Mouse (Mus musculus) hindbrain, embryonic 14.5 days (tissue): ENCODE data around the gene Arl5b. TPM values are rescaled to one million over a fixed set of nuclear protein-coding genes. Genes with fewer than 3 reads are reported as not detected.
A peak's percentile ranks its signal among the peaks of the same experiment; 100 is the strongest.

Experiments used
- ATAC-seq: fragments of 200-750 bp; cut with Nextera tagmentation; 2 replicates; pipeline ENCODE4 v1.8.0; 2017; ENCODE audit warnings: moderate number of reproducible peaks, mild to moderate bottlenecking, moderate TSS enrichment, moderate library complexity; ENCODE audit not compliant: low FRiP score
- DNase-seq: peaks from one replicate; pipeline ENCODE4 v3.0.0-alpha.2; 2015; ENCODE audit warnings: low spot score
- H3K27ac ChIP-seq: fragments of 300-500 bp; sonication (generic); 2 replicates; pipeline ENCODE4 v1.5.1; 2014; ENCODE audit warnings: mild to moderate bottlenecking, moderate library complexity
- H3K27me3 ChIP-seq: fragments of 300-500 bp; sonication (generic); 2 replicates; pipeline ENCODE4 v1.6.1; 2014; ENCODE audit warnings: mild to moderate bottlenecking, low read length, mixed read lengths; ENCODE audit not compliant: control insufficient read depth, insufficient read depth
- H3K36me3 ChIP-seq: fragments of 300-500 bp; sonication (generic); replicated peaks from 2 replicates; pipeline ENCODE4 v1.6.1; 2014; ENCODE audit not compliant: control insufficient read depth, insufficient read depth
- H3K4me1 ChIP-seq: fragments of 300-500 bp; sonication (generic); replicated peaks from 2 replicates; pipeline ENCODE4 v1.6.1; 2014; ENCODE audit warnings: antibody characterized with exemption, low read length, mixed read lengths; ENCODE audit not compliant: control insufficient read depth, insufficient read depth
- H3K4me2 ChIP-seq: fragments of 300-500 bp; sonication (generic); replicated peaks from 2 replicates; pipeline ENCODE4 v1.6.1; 2014; ENCODE audit warnings: mild to moderate bottlenecking, moderate library complexity
- H3K4me3 ChIP-seq: fragments of 300-500 bp; sonication (generic); replicated peaks from 2 replicates; pipeline ENCODE4 v1.5.1; 2014; ENCODE audit warnings: mild to moderate bottlenecking, low read length
- H3K9ac ChIP-seq: fragments of 300-500 bp; sonication (generic); 2 replicates; pipeline ENCODE4 v1.6.1; 2014
- H3K9me3 ChIP-seq: fragments of 300-500 bp; sonication (generic); 2 replicates; pipeline ENCODE4 v1.6.1; 2016; ENCODE audit warnings: low read length; ENCODE audit not compliant: control insufficient read depth
- WGBS: fragments of 180-500 bp; shearing (Covaris S2); extraction: QIAGEN DNeasy Blood & Tissue Kit; methylation state at CpG from one replicate; pipeline ENCODE4 v1.1.7; 2014; 5-methylcytosine and 5-hydroxymethylcytosine counted together
- polyA plus RNA-seq: library from polyadenylated mRNA; unstranded; fragments of >200 nt; fragmentation: Nextera tagmentation; extraction: Ambion mirVana; gene quantifications from 2 replicates; pipeline ENCODE4 v1.2.1, GENCODE M21; 2014

Arl5b gene
- polyA plus RNA-seq = 35.5 and 37.0 TPM in 2 replicates

DNA sequence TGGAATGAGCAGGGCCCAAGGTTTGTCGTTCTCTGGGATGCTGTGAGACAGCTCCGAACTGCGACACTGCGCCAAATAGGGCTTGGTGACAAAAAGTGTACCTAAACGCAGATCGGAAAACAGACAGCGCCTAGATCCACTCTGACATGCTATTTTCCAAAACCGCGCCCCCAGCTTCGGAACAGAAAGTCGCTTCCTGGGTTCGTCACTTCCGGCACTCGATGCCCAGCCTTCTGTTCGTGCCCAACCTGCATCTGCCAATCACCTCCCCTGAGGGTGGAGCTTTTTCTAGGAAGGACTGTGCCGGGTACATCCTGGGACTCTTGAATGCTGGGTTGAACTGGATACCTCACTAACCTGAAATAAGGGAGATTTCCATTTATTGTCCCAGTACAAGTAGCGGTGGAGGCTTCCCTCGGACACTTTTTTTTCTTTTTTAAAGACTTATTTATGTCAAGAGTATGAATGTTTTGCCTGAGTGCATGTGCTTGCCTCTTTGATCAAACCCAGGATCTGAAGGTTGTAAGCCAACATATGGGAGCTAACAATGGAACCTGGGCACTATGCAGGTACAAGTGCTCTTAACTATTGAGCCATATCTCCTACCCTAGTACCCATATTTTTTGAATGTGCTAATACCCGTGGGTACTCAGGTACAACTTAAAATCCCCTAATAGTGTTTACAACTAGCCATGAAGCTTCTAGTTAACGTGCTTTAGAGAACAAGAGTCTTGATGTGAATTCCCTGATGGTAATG lies at the start of gene Arl5b:
Gene Arl5b (plus strand): TSS at position 279 of the 757 bp plus-strand sequence.
- Histone ChIP-seq H3K27ac (peak within 1 kb of the TSS; percentile 77), H3K4me2 (peak within 1 kb of the TSS; percentile 80), H3K4me1 (peaks cover 14% of the 10 kb centered on the region; the same call in 1 of the 2 replicates), H3K36me3 (peaks cover 6% of the 10 kb centered on the region; the same call in 1 of the 2 replicates), H3K9ac (peak within 1 kb of the TSS; percentile 75), H3K4me3 (peak within 1 kb of the TSS; percentile 71), H3K27me3 (no peaks in the 10 kb centered on the region), H3K9me3 (no peaks in the 10 kb centered on the region)
- 9% methylated on average over 20 of the region's 20 CpGs for WGBS
- ATAC-seq = peak; percentile 99
- DNase-seq = peak; percentile 96

DNA sequence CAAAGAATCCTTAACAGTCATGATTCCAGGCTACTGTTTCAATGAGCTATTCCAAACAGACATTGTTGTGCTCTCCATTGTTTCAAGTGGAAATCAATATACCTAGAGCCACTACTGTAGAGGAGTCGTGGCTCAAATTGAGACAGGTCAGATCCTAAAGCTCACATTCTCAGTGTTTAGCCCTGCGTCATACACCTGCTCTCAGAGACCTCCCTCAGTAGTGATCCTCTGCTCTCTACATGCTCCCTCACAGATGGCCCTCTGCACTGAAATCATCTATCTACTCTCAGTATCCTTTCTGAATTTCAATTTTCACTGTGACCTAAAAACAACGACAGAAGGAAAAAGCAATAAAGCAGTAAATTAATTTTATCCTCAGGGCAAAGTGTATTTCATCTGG lies 41.7 kb upstream of the Arl5b start:
- 67% methylated on average over 3 of the region's 3 CpGs for WGBS
- Histone ChIP-seq H3K4me2 (no peak overlapping the region), H3K4me1 (no peaks in the 10 kb centered on the region), H3K36me3 (peaks cover 9% of the 10 kb centered on the region; the same call in 1 of the 2 replicates), H3K9me3 (peaks cover 5% of the 10 kb centered on the region; the same call in 1 of the 2 replicates), H3K27me3 (no peaks in the 10 kb centered on the region), H3K9ac (no peak overlapping the region), H3K4me3 (no peak overlapping the region), H3K27ac (no peak overlapping the region)
- no peak for ATAC-seq
- no peak for DNase-seq

DNA sequence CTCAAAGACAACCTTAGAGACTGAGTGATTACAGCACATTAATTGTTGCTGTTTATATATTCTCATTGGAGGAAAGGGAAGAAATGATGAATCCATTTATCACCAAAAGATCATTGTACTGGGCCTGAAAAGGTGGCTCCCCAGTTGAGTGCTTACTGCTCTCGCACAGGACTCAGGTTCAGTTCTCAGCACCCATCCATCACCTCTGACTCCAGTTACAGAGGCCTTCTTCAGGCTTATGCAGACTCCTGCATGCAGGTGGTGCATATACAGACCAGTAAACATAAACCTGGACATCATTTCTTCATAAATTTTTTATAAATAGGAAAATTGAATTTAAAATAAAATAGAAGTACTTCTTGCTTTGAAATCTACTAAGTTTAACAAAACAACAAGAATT lies 41.1 kb upstream of the Arl5b start:
- ATAC-seq (no peak), DNase-seq (no peak)
- H3K4me1 ChIP-seq = no peaks in the 10 kb centered on the region
- H3K4me2 ChIP-seq = no peak overlapping the region
- no peak overlapping the region for H3K4me3 ChIP-seq
- peaks cover 9% of the 10 kb centered on the region; the same call in 1 of the 2 replicates for H3K36me3 ChIP-seq
- H3K9ac ChIP-seq = no peak overlapping the region
- no peak overlapping the region for H3K27ac ChIP-seq
- 96% methylated on average over 1 of the region's 1 CpGs for WGBS
- no peaks in the 10 kb centered on the region for H3K27me3 ChIP-seq
- H3K9me3 ChIP-seq = peaks cover 5% of the 10 kb centered on the region; the same call in 1 of the 2 replicates

DNA sequence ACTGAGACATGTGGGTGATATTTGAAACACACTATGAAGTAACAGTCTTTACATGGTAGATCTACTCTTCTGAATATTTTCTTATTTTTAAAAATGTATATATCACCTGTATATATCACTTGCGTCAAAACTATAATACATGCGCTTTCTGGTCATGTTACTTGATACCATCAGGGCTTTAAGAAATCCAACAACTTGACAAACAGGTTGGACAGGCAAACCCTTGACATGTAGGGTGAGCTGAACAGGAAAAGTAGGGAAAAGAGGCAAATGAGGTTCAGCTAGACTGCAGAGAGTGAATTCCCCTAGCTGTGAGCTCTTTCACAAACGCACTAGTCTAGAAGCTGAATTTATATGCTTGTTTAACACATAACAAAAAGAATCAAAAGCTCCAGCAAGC lies 22.4 kb upstream of the Arl5b start:
- DNase-seq = no peak
- Histone ChIP-seq H3K4me1 (no peaks in the 10 kb centered on the region), H3K27ac (no peak overlapping the region), H3K9ac (no peak overlapping the region), H3K36me3 (peaks cover 6% of the 10 kb centered on the region), H3K4me2 (no peak overlapping the region), H3K9me3 (no peaks in the 10 kb centered on the region), H3K27me3 (no peaks in the 10 kb centered on the region), H3K4me3 (no peak overlapping the region)
- WGBS = 96% methylated on average over 3 of the region's 3 CpGs
- ATAC-seq = no peak

DNA sequence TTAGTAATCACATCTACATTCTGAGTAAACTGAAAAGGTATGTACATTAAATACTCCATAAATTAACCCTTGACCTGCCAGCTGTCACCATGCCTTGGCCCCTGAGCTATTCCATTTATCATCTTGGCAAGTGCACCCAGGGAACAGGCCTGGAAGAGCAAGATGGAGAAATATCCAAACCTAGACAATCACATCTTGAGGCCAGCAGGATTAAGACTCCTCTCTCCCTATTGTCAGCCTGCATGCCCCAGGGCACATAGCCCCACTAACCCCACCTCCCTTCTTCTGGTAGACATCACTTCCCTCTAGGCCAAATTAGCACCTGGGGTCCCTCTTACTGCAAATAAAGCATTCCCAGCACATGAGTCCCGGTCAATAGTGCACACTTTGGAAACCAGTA lies 21.4 kb upstream of the Arl5b start:
- H3K4me1 ChIP-seq = no peaks in the 10 kb centered on the region
- H3K9me3 ChIP-seq = no peaks in the 10 kb centered on the region
- 70% methylated on average over 1 of the region's 1 CpGs for WGBS
- no peaks in the 10 kb centered on the region for H3K27me3 ChIP-seq
- H3K4me2 ChIP-seq = no peak overlapping the region
- no peak overlapping the region for H3K9ac ChIP-seq
- no peak for DNase-seq
- ATAC-seq = no peak
- no peak overlapping the region for H3K4me3 ChIP-seq
- no peak overlapping the region for H3K27ac ChIP-seq
- H3K36me3 ChIP-seq = peaks cover 11% of the 10 kb centered on the region

DNA sequence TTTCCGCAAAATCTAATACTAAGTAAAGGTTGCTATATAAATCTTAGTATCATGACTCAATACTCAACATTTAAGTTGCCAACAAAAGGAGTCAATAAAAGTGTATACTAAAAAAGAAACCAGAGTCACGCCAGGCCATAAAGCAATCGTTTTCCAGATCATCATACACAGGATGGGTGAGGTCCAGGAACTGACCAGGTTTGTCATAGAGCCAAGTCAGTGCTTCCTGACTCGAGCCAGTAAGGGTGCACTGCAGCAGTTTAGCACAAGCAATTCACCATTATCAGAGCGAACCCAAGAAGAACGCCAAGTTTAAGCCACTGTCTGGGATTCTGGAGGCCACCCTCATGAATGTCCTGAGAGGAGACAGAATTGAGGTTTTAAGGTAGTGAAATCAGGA lies 10.5 kb upstream of the Arl5b start:
- ATAC-seq (no peak), DNase-seq (no peak)
- whole genome bisulfite sequencing = 93% methylated on average over 6 of the region's 6 CpGs
- no peaks in the 10 kb centered on the region for H3K4me1 ChIP-seq
- H3K36me3 ChIP-seq = peaks cover 23% of the 10 kb centered on the region
- no peak overlapping the region for H3K27ac ChIP-seq
- no peak overlapping the region for H3K4me3 ChIP-seq
- H3K4me2 ChIP-seq = no peak overlapping the region
- no peaks in the 10 kb centered on the region for H3K27me3 ChIP-seq
- H3K9me3 ChIP-seq = no peaks in the 10 kb centered on the region
- H3K9ac ChIP-seq = no peak overlapping the region

DNA sequence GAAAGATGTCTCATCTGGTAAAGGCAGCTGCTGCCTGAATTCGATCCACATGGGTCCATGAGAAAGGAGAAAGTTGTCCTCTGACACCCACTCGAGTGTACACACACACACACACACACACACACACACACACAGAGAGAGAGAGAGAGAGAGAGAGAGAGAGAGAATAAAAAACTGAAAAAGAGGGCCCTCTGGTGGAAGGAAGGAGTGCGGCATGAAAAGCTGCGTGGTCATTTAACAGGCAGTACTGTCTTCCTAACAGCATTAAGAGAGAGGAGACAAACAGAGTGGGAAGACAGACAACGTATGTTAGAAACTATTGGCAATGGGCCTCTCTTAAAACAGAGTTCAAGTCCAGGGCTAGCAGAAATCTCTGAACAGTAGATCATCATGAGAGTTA lies 8.9 kb upstream of the Arl5b start:
- H3K36me3 ChIP-seq = peaks cover 23% of the 10 kb centered on the region
- no peaks in the 10 kb centered on the region for H3K4me1 ChIP-seq
- H3K9ac ChIP-seq = no peak overlapping the region
- DNase-seq (no peak), ATAC-seq (no peak)
- no peaks in the 10 kb centered on the region for H3K27me3 ChIP-seq
- no peak overlapping the region for H3K4me3 ChIP-seq
- H3K27ac ChIP-seq = no peak overlapping the region
- 58% methylated on average over 5 of the region's 5 CpGs for WGBS
- H3K9me3 ChIP-seq = no peaks in the 10 kb centered on the region
- H3K4me2 ChIP-seq = no peak overlapping the region

DNA sequence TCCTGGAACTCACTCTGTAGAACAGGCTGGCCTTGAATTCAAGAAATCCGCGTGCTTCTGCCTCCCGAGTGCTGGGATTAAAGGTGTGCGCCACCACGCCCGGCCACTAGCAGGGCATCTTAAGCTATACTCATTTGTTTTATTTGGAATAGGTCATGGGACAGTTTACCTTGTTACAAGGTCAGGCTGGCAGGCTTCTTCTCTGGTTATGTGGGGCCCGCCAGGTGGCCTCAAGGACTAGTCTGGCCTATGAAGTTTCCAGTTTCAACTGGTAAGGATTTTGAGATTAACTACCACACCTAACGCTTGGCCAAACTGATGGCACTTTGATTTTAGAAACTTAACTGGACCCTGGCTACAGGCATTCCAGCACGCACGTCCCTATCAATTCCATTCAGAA lies 5.3 kb downstream of the Arl5b start:
- peak overlapping the region; percentile 91 for H3K27ac ChIP-seq
- 25% methylated on average over 10 of the region's 10 CpGs for WGBS
- H3K36me3 ChIP-seq = no peaks in the 10 kb centered on the region
- H3K4me3 ChIP-seq = peak overlapping the region; percentile 83
- peak overlapping the region; percentile 71 for H3K4me2 ChIP-seq
- H3K9me3 ChIP-seq = no peaks in the 10 kb centered on the region
- peaks cover 23% of the 10 kb centered on the region for H3K4me1 ChIP-seq
- DNase-seq (no peak), ATAC-seq (no peak; the same call in 1 of the 2 replicates)
- no peaks in the 10 kb centered on the region for H3K27me3 ChIP-seq
- peak overlapping the region; percentile 82 for H3K9ac ChIP-seq

DNA sequence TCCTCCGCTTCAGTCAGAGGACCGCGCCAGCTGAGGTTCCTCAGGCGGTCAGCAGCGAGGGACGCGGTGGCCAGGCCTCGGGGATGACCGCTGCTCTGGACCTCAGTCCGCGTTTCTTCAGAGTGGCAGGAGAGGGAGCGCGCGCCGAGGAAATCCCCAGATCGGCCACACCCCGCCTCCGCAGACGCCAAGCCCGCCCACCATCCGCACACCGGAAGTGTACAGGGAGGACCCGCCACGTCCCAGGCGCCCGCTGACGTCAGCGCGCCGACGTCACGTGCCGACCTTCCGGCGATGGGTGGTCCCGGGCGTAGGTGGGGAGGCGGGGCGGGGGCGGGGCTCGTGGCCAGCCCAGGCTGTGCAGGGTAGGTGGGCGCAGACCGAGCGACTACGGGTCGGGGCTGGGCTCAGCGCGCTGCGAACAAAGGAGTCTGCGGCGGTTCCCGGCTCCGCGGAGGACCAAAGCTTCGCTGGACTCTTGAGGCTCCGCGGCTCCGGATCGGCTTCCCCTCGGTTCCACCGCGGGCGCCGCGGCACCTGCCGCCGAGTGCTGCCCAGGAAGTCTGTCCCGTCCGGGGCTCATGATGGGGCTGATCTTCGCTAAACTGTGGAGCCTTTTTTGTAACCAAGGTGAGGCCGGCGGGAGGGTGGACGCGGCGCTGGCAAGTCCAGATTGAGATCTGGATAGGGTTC lies 5.9 kb downstream of the Arl5b start, which contains the start of gene Nsun6:
Gene Nsun6 (minus strand): TSS at position 125 of the 693 bp plus-strand sequence.
- Histone ChIP-seq H3K27me3 (no peaks in the 10 kb centered on the region), H3K4me3 (peak within 1 kb of the TSS; percentile 83), H3K36me3 (no peaks in the 10 kb centered on the region), H3K4me1 (peaks cover 20% of the 10 kb centered on the region), H3K27ac (peak within 1 kb of the TSS; percentile 96), H3K9ac (peak within 1 kb of the TSS; percentile 92), H3K4me2 (peak within 1 kb of the TSS; percentile 81), H3K9me3 (no peaks in the 10 kb centered on the region)
- ATAC-seq = peak; percentile 100
- under 1% methylated on average over 71 of the region's 75 CpGs for WGBS
- DNase-seq = peak; percentile 97
